Mouse (Mus musculus) brain, embryonic 14.5 days (tissue): ENCODE data around the gene C1galt1c1.

Source experiments
- CTCF ChIP-seq: fragments of 200-500 bp; IDR thresholded peaks from 2 replicates; pipeline ENCODE4 v1.5.1; 2012; ENCODE audit warnings: inconsistent platforms, mild to moderate bottlenecking, moderate library complexity, borderline replicate concordance; ENCODE audit not compliant: insufficient read depth, insufficient read length; ENCODE audit errors: extremely low read depth
- POLR2A ChIP-seq: fragments of 200-500 bp; IDR thresholded peaks from 2 replicates; pipeline ENCODE4 v1.6.1; 2012; ENCODE audit warnings: mild to moderate bottlenecking, inconsistent platforms, borderline replicate concordance; ENCODE audit not compliant: poor library complexity, insufficient read depth, insufficient read length, severe bottlenecking; ENCODE audit errors: extremely low read depth

DNA sequence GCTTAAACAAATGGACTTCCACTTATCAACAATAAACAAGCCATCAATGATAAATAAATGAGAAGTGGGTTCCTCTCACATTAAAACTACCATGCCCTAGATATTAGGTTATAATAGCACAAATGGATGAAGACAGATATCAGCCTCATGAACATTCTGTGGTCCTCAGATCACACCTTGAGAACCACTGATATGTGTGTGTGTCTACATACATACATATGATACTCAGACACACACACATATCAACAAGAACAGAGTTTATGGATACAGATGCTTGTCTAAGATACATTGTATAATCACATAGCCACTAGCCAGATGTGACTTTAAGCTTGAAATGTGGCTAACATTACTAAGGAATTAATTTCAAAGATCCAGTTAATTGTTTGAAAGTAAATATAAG lies 51.6 kb downstream of the C1galt1c1 start:
- no peak for TF ChIP-seq CTCF
- no peak for TF ChIP-seq POLR2A
